Mouse (Mus musculus): Measurements from ENCODE around the gene Ccdc60. TPM values are rescaled to one million over a fixed set of nuclear protein-coding genes. Genes with fewer than 3 reads are reported as not detected.

Ccdc60 gene
- polyA plus RNA-seq, 1 experiment from 2014 or later = 0.74 TPM

DNA sequence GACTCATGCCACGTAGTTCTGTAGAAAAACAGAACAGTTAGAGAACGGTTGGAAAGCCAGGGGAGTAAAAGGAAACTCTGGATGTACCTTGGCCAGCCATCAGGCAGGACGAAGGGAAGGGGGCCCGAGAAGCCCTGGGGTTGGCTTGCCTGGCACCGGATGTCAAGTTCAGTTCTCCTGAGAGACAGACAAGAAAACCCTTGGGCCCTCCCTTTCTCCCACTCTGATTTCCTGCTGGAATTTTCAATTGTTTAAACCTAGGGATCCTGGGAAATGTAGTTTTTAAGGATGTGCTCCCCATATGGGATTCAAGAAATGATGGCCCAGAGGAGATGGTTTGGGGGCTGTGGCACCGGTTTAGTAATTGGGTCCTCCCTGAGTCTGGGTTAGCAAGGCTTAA lies 60.4 kb downstream of the Ccdc60 start:
- Histone ChIP-seq H3K9ac (no peak overlapping the region), H3K27me3 (0 out of 2 replicates have a peak, but pooled peaks cover 6% of the 10 kb centered on the region), H3K4me3 (replicated peaks) (no peak overlapping the region), H3K36me3 (no peaks in the 10 kb centered on the region), H3K4me1 (0 out of 2 replicates have a peak, but pooled peaks cover 4% of the 10 kb centered on the region), H3K9me3 (replicated peaks) (no peaks in the 10 kb centered on the region), H3K27ac (no peak overlapping the region), H3K4me2 (no peak overlapping the region)
- ATAC-seq (replicated peaks; ENCODE audit: low FRiP score) = no peak
- WGBS = 84% methylated on average over 6 of the region's 6 CpGs

- ATAC-seq (replicated peaks; ENCODE audit: low FRiP score) = no peak
- no peaks in the 10 kb centered on the region for H3K27me3 ChIP-seq
- 73% methylated on average over 6 of the region's 6 CpGs for WGBS
- H3K9me3 ChIP-seq (replicated peaks) = no peaks in the 10 kb centered on the region
- H3K27ac ChIP-seq = no peak overlapping the region
- no peak overlapping the region for H3K4me3 ChIP-seq (replicated peaks)
- H3K4me2 ChIP-seq = no peak overlapping the region
- H3K9ac ChIP-seq = no peak overlapping the region
- no peaks in the 10 kb centered on the region for H3K4me1 ChIP-seq
- no peaks in the 10 kb centered on the region for H3K36me3 ChIP-seq
Observed at GRCm38 (mm10) chr5:116224023-116224422, 64.8 kb downstream of the Ccdc60 start.

- Histone ChIP-seq H3K27me3 (no peaks in the 10 kb centered on the region), H3K4me2 (no peak overlapping the region), H3K9ac (no peak overlapping the region), H3K27ac (no peak overlapping the region), H3K9me3 (replicated peaks) (no peaks in the 10 kb centered on the region), H3K36me3 (no peaks in the 10 kb centered on the region), H3K4me3 (replicated peaks) (no peak overlapping the region), H3K4me1 (no peaks in the 10 kb centered on the region)
- WGBS = 93% methylated on average over 3 of the region's 3 CpGs
- ATAC-seq (replicated peaks; ENCODE audit: low FRiP score) = no peak
Observed at GRCm38 (mm10) chr5:116221916-116222315, 66.9 kb downstream of the Ccdc60 start.

DNA sequence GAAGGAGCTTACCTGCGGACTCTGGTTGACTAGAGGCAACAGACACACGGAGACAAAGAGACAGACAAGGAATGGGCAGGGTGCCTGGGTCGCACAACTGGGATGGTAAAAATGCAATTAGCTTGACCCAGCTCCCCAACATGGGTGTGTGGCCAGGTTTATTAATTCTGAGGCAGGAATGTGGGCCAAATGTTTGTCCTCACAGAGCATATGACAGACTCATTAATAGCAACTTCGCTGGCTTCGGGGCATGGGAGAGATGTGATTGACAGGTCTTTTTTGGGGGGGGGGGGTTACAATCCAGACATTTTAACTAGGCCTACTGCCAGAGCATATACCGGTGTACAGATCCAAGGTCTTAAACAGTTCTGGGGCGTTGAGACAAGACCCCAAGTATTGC lies 69.5 kb downstream of the Ccdc60 start:
- no peaks in the 10 kb centered on the region for H3K4me1 ChIP-seq
- WGBS = 83% methylated on average over 7 of the region's 7 CpGs
- H3K9me3 ChIP-seq (replicated peaks) = no peaks in the 10 kb centered on the region
- no peak for ATAC-seq (replicated peaks; ENCODE audit: low FRiP score)
- H3K4me2 ChIP-seq = no peak overlapping the region
- no peak overlapping the region for H3K4me3 ChIP-seq (replicated peaks)
- H3K36me3 ChIP-seq = no peaks in the 10 kb centered on the region
- H3K9ac ChIP-seq = no peak overlapping the region
- no peaks in the 10 kb centered on the region for H3K27me3 ChIP-seq
- H3K27ac ChIP-seq = no peak overlapping the region

DNA sequence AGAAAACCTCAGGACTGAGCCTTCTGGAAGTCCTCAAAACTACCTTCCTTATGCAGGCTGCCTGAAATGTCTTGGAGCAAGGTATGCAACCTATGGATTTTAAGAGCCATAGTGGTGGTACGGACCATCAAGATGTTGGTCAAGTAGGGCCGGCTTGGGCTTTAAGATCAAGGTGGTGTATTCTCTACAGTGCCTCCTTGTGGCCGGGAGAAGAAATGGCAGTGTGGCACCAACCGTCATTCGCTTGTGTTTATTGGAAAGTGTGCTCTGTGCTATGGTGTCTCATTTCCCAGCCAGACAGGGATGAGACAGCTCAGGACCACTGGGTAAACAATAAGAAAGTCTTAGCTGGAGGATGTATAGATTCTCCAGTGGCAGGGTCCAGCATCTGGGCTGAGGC lies 76.1 kb downstream of the Ccdc60 start:
- peaks cover 13% of the 10 kb centered on the region; the same call in 1 of the 2 replicates for H3K4me1 ChIP-seq
- H3K4me3 ChIP-seq (replicated peaks) = no peak overlapping the region
- no peak for ATAC-seq (replicated peaks; ENCODE audit: low FRiP score)
- no peaks in the 10 kb centered on the region for H3K27me3 ChIP-seq
- 76% methylated on average over 5 of the region's 5 CpGs for WGBS
- no peaks in the 10 kb centered on the region for H3K9me3 ChIP-seq (replicated peaks)
- H3K36me3 ChIP-seq = no peaks in the 10 kb centered on the region
- H3K27ac ChIP-seq = no peak overlapping the region
- no peak overlapping the region for H3K9ac ChIP-seq
- H3K4me2 ChIP-seq = no peak overlapping the region

DNA sequence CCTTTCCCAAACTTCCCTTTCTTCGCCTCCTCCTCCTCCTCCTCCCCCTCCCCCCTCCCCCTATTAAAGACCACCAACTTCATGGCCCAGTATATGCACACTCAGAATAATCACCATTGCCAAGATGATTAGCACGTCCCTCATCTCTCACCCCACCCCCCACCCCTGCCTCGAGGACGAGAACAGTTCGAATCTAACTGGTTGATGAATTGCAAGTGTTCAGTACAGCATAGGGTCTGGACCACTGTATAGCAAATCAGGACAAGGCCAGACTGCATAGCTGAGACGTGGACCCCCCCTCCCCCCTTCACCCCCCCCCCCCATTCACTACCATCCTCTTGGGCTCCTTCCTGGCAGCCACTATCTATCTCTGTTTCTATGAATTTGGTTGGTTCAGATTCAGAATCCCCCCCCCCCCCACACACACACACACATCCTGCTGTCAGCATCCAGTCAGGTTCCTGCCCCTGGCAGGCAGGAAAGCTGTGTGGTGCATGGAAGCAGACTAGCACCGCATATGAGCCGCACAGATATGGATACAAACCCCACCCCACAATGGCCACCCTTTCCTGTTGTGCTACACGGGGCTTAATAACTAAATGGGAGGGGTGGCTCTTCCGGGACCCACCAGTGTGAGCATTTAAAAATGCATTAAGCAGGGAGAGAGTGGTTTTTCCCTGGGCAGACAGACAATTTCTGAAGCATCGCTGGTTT lies 79.2 kb downstream of the Ccdc60 start:
- Histone ChIP-seq H3K9ac (no peak overlapping the region), H3K9me3 (replicated peaks) (no peaks in the 10 kb centered on the region), H3K4me2 (0 out of 2 replicates have a peak overlapping the region, but pooled peaks have one; percentile 14), H3K27me3 (no peaks in the 10 kb centered on the region), H3K4me3 (replicated peaks) (no peak overlapping the region), H3K27ac (peak overlapping the region; percentile 51; the same call in 1 of the 2 replicates), H3K4me1 (peaks cover 13% of the 10 kb centered on the region; the same call in 1 of the 2 replicates), H3K36me3 (no peaks in the 10 kb centered on the region)
- peak; percentile 31 for ATAC-seq (replicated peaks; ENCODE audit: low FRiP score)
- WGBS = 59% methylated on average over 10 of the region's 11 CpGs

DNA sequence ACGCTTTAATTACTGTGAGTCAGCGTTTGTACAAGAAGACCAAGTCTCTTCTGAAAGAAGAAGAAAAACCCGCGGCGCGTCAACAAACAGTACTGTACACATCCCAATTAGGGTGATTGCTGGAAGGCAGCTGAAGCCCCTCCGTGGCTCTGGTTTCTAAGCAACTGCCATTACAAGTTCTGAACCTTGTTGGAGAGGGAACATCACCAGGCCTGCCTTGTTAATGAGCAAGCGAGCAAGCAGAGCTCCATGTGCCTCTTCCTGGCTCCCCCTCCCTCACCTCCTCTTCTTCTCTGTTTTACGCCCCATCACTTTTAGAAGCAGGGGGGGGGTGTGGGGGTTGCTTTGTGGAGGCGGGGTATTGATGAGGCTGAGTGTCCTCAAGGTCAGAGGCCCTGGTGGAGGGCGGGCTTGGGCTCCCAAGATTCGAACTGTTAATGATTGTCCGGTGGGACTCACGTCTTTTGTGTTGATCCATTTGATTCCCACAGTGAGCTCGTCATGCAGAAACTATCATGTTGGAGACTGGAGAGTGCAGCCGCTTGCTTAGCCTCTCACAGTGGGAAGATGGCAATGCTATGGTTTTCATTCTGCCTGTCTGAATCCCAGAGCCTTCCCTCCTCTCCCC lies 79.9 kb downstream of the Ccdc60 start:
- Histone ChIP-seq H3K4me1 (peaks cover 13% of the 10 kb centered on the region; the same call in 1 of the 2 replicates), H3K9ac (no peak overlapping the region)

GRCm38 (mm10) chr5:116202692-116203091 lies 86.1 kb downstream of the Ccdc60 start:
- H3K27me3 ChIP-seq = no peaks in the 10 kb centered on the region
- no peaks in the 10 kb centered on the region for H3K9me3 ChIP-seq (replicated peaks)
- H3K4me2 ChIP-seq = no peak overlapping the region
- H3K36me3 ChIP-seq = no peaks in the 10 kb centered on the region
- ATAC-seq (replicated peaks; ENCODE audit: low FRiP score) = no peak
- H3K9ac ChIP-seq = no peak overlapping the region
- WGBS = 67% methylated on average over 5 of the region's 5 CpGs
- H3K27ac ChIP-seq = no peak overlapping the region
- no peaks in the 10 kb centered on the region for H3K4me1 ChIP-seq
- no peak overlapping the region for H3K4me3 ChIP-seq (replicated peaks)

More for the DNA sequence above, 79.9 kb downstream of the Ccdc60 start:
- Histone ChIP-seq H3K4me2 (0 out of 2 replicates have a peak overlapping the region, but pooled peaks have one; percentile 14), H3K27me3 (no peaks in the 10 kb centered on the region), H3K27ac (peak overlapping the region; percentile 51; the same call in 1 of the 2 replicates), H3K9me3 (replicated peaks) (no peaks in the 10 kb centered on the region), H3K4me3 (replicated peaks) (no peak overlapping the region), H3K36me3 (no peaks in the 10 kb centered on the region)
- ATAC-seq (replicated peaks; ENCODE audit: low FRiP score) = peak; percentile 59
- WGBS = 29% methylated on average over 16 of the region's 16 CpGs

DNA sequence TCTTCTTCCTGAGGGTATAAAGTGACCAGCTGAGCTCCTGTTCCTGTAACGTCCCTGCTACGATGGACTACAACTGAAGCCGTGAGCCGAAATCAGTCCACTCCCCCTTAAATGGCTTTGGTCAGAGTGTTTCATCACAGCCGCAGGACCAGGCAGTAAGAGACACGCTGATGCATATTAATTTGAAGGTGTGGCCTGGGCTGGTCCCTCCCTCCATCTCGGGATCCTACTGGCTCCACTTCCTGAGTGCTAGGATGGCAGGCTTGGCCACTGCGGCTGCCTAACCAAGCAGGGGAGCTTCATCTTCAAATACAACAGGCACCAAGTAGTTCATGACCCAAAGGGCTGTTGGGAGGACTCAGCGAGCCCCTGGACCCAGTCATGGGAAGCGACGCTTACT lies 94.3 kb downstream of the Ccdc60 start:
- peak; percentile 52 for ATAC-seq (replicated peaks; ENCODE audit: low FRiP score)
- H3K4me3 ChIP-seq (replicated peaks) = no peak overlapping the region
- H3K36me3 ChIP-seq = no peaks in the 10 kb centered on the region
- H3K4me1 ChIP-seq = peaks cover 2% of the 10 kb centered on the region; the same call in 1 of the 2 replicates
- WGBS = 28% methylated on average over 11 of the region's 11 CpGs
- H3K9me3 ChIP-seq (replicated peaks) = no peaks in the 10 kb centered on the region
- no peak overlapping the region for H3K9ac ChIP-seq
- H3K4me2 ChIP-seq = peak overlapping the region; percentile 31
- peaks cover 4% of the 10 kb centered on the region; the same call in 1 of the 2 replicates for H3K27me3 ChIP-seq
- no peak overlapping the region for H3K27ac ChIP-seq

DNA sequence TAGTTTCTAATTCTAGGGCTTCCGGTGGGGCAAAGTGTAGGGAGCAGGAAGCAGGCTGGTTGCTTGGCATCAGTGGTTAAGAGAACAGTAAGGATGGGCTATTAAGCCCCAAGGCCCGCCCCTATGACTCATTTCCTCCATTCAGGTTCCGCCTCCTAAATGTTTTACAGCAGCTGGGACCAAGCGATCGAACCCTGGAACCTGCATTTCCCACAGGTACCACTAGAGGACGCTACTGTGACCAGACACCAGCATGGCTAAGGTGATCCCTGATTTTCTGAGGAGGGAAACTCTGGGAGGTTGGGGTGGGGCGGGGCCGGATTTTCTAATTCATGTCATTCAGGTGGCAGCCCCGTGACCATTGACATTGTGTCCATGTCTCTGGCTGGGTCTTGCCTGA lies 96.1 kb downstream of the Ccdc60 start:
- H3K4me1 ChIP-seq = peaks cover 2% of the 10 kb centered on the region; the same call in 1 of the 2 replicates
- H3K9ac ChIP-seq = no peak overlapping the region
- H3K4me3 ChIP-seq (replicated peaks) = no peak overlapping the region
- peaks cover 4% of the 10 kb centered on the region; the same call in 1 of the 2 replicates for H3K27me3 ChIP-seq
- ATAC-seq (replicated peaks; ENCODE audit: low FRiP score) = no peak
- no peaks in the 10 kb centered on the region for H3K36me3 ChIP-seq
- no peak overlapping the region for H3K27ac ChIP-seq
- no peaks in the 10 kb centered on the region for H3K9me3 ChIP-seq (replicated peaks)
- no peak overlapping the region for H3K4me2 ChIP-seq
- 67% methylated on average over 9 of the region's 9 CpGs for WGBS

GRCm38 (mm10) chr5:116191596-116191995 lies 97.2 kb downstream of the Ccdc60 start:
- no peaks in the 10 kb centered on the region for H3K9me3 ChIP-seq (replicated peaks)
- no peak overlapping the region for H3K27ac ChIP-seq
- no peak for ATAC-seq (replicated peaks; ENCODE audit: low FRiP score)
- H3K27me3 ChIP-seq = peaks cover 4% of the 10 kb centered on the region; the same call in 1 of the 2 replicates
- H3K36me3 ChIP-seq = no peaks in the 10 kb centered on the region
- H3K4me3 ChIP-seq (replicated peaks) = no peak overlapping the region
- no peak overlapping the region for H3K9ac ChIP-seq
- peaks cover 2% of the 10 kb centered on the region; the same call in 1 of the 2 replicates for H3K4me1 ChIP-seq
- H3K4me2 ChIP-seq = no peak overlapping the region
- WGBS = 86% methylated on average over 3 of the region's 3 CpGs

DNA sequence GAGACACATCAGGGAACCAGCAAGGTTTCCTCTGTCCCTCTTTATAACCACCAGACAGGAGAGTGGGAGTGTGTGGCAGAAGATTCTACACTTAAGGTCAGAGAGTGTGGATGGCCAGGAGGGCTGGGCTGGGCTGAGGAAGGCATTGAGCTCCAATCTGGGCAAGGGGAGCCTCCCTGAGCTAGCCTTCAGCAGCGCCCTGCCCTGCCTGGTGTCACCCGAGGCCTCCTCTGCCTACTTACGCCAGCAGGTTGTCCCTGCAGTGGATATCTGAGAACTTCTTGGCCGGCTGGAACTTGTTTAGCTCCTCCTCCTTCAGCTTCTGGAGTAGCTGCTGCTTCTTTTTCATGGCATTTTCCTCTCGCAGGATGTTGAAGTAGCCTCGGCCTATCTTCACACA lies 99.0 kb downstream of the Ccdc60 start:
- ATAC-seq (replicated peaks; ENCODE audit: low FRiP score) = 0 out of 2 replicates have a peak, but pooled peaks have one; percentile 12
- Histone ChIP-seq H3K4me2 (no peak overlapping the region), H3K4me1 (peaks cover 2% of the 10 kb centered on the region; the same call in 1 of the 2 replicates), H3K4me3 (replicated peaks) (no peak overlapping the region), H3K36me3 (no peaks in the 10 kb centered on the region), H3K27ac (no peak overlapping the region), H3K27me3 (peaks cover 4% of the 10 kb centered on the region; the same call in 1 of the 2 replicates), H3K9ac (no peak overlapping the region), H3K9me3 (replicated peaks) (no peaks in the 10 kb centered on the region)
- WGBS = 16% methylated on average over 6 of the region's 6 CpGs

All from kidney, embryonic 15.5 days (tissue).